Mouse (Mus musculus) urinary bladder, postnatal 14 days (tissue): ENCODE results near the gene Col16a1.
A peak's percentile ranks its signal among the peaks of the same experiment; 100 is the strongest.

ENCODE experiments used
- DNase-seq: peaks from one replicate; pipeline ENCODE4 v3.0.0; 2021; ENCODE audit warnings: low spot score

Col16a1 gene

DNA sequence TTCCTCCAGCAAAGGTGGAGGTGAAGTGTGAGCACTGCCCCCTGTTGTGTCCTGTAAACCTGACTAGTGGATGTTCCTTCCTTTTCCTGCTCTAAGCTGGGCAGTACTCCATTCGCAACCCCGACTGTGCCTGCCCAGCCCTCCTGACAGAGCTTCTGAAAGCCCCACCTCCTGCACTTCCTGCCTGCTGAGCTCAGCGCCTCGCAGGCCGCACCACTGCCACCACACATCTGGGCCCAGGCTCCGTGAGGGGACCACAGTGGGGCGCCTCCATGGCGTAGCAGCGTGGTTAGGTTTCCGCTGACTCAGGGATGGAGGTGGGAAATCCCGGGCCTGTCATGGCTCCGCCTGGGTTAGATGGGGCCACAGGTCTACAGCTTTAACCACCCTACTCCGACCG, 2.0 kb upstream of the Col16a1 start:
- peak; percentile 37 for DNase-seq

DNA sequence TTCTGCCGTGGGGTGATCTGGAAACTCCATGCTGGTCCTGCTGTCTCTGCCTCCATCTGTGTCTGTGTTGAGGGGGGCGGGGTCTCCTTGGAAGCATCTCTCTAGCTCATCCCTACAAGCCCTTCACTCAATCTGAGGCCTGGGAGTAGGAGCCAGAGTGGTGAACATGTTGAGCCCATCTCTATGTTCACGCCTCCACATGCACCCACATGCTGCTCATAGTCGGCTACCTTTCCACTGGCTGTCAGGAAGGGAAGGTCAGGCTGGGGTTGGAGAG, 501 bp downstream of the Col16a1 start:
- no peak for DNase-seq

DNA sequence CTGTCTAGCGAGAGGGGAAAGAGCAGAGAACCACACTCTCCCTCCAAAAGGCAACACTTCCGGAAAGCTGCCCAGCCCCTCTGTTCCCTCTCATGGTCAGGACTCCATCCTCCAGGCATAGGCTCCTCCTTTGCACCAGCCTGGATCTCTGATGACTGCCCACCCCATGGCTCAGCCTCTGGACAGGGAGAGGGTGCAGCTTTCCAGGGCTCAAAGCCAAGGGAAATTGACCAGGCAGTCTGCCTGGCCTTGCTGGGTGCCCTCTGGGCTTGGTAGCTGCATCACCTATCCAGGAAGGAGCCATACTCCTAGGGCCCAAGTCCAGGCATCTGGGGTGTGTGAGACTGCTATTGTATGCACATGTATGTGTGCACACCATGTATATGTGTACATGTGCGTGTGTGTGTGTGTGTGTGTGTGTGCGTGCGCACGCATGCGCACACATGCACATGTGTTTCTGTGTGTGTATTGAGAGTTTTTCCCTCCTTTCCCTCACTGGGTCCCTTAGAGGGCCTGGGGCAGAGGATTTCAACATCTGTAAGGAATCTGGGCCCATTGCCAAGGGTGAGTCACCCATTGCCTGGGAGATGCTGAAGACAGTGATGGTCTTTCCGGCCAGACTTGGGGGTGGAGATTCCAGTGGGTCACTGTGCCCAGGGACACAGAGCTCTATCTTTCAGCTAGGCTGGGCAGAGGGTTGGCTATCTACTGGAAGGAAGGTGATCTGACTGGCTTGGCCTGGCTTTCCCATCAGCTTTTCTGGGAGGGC, 2.6 kb downstream of the Col16a1 start:
- DNase-seq, result peak; percentile 92

- no peak for DNase-seq
Observed at GRCm38 (mm10) chr4:130052283-130052682, 4.6 kb downstream of the Col16a1 start.

- DNase-seq, result no peak
Observed at GRCm38 (mm10) chr4:130053111-130053510, 5.5 kb downstream of the Col16a1 start.

DNA sequence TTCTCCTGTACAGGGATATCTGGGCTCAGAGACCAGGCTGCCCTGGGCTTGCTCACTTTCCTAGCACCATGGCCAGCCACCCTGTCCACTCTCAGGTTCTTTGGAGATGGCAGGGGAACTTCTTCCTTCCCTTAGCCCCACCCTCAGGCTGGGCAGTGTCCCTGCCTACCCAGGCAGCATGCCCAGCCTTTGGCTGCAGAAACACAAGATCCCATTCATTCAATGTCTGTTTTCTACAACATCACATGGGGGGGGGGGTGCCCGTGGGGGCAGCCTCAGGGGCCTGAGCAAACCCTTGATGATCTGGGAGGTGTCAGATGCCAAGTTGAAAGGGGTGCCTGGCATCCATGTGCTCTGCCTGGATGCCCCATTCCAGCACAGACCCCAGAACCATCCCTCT, 7.1 kb downstream of the Col16a1 start:
- no peak for DNase-seq

DNA sequence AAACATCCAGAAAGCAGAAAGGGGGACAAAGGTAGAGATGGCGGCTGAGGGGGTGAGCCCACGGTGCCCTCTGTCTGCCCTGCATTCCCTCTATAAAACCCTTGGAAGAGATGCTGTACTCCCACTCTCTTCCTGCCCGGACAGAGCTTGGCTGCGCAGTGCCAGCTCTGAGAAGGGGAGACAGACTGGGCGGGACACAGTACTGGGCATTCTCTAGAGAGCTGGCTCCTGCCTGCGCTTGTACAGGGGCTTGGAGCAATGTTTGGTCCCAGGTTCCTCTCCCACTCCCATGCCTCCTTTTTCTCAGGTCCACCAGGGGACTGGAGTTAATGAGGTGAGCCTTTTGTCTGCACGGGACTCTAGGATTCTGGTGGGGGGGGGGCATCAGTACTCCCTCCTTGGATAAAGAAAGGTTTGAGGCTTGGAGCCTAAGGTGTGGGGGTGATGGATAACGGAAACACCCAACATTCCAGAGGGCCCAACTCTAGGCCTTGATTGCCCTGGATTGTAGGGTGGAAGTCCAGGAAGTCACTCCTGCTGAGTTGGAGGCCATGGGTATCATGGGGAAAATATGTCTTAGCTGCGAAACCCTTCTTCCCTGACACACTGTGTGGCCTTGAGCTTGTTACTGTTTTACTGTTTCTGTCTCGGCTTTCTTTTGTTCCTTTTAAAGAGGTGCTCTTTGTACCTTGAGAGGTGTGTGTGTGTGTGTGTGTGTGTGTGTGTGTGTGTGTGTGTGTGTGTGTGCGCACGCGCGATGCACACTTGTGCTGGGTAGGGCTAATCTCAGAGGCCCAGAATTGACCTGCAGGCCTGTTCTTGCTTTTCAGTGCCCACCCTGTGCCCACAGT, 7.7 kb downstream of the Col16a1 start:
- no peak for DNase-seq

DNA sequence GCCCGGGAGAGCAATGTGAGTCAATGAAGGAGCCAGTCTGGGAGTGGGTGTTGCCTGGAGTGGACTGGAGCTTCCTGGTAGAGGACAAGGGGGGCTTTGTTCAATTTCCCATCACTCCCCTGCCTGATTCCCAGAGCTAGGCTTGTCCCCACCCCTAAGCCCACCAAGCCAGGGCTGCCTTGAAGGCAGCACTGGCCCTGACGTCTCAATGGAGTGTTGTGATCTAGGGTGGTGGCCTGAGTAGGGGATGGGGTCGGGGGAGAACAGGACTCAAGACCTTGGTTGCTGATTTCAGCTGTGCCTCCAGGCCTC, 8.3 kb downstream of the Col16a1 start:
- DNase-seq, result no peak

- no peak for DNase-seq
Observed at GRCm38 (mm10) chr4:130056471-130056870, 8.8 kb downstream of the Col16a1 start.

GRCm38 (mm10) chr4:130060937-130061336, 13.3 kb downstream of the Col16a1 start:
- DNase-seq, result no peak

GRCm38 (mm10) chr4:130063191-130063590, 15.6 kb downstream of the Col16a1 start:
- no peak for DNase-seq

DNA sequence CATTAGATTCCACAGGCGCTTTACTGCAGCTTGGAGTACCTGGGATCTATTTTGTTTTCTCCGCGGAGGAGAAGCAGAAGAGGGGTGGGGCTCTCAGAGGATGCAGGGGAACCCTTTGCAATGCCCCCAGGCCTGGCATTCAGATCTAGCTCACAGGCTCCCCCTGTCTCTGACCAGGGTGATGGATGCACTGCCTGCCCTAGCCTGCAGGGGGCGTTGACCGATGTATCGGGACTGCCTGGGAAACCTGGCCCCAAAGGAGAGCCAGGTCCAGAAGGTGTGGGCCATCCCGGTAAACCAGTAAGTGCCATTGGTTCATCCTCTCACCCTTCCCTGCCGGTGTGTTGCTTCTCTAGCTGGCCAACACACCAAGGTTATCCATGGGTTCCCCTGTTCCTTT, 19.2 kb downstream of the Col16a1 start:
- DNase-seq, result no peak

GRCm38 (mm10) chr4:130070523-130070922, 22.9 kb downstream of the Col16a1 start:
- DNase-seq, result no peak

GRCm38 (mm10) chr4:130071758-130072157, 24.1 kb downstream of the Col16a1 start:
- no peak for DNase-seq

DNA sequence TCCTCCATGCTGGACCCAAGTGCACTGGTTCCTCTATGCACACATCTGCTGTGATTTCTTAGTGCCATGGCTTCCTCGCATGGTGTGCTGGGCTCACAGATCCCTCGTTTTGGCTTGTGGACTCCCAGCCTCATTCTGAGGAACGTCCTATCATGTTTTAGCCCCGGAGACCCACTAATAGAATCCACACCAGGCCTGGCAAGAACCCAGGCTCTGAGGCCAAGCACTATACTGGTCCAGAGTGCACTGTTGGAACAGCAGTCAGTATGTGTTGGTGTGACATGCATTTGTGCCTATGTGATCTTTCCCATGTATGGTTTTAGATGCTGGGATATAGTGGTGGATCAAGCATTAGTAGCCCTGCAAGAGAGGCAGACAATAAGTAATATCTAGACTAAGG, 25.7 kb downstream of the Col16a1 start:
- no peak for DNase-seq

- no peak for DNase-seq
Observed at GRCm38 (mm10) chr4:130074761-130075515, 27.3 kb downstream of the Col16a1 start.

DNA sequence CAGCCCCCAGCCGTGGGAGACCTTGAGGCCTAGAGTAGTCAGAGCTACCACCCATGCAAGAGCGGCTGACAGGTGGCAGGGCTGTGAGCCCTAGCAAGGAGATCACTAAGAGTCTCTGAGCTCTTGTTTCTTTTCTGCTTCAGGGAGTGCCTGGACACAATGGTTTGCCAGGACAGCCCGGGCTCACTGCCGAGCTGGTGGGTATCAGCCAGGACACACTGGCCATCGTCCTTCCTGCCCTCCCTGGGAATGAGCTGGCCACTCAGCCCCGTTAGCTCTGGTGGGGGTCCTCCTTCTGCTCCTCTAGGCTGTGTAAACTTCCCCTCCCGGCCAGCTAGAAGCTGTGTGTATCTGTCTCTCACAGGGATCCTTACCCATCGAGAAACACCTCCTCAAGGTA, 29.2 kb downstream of the Col16a1 start:
- no peak for DNase-seq

- DNase-seq, result no peak
Observed at GRCm38 (mm10) chr4:130078816-130079485, 31.3 kb downstream of the Col16a1 start.

DNA sequence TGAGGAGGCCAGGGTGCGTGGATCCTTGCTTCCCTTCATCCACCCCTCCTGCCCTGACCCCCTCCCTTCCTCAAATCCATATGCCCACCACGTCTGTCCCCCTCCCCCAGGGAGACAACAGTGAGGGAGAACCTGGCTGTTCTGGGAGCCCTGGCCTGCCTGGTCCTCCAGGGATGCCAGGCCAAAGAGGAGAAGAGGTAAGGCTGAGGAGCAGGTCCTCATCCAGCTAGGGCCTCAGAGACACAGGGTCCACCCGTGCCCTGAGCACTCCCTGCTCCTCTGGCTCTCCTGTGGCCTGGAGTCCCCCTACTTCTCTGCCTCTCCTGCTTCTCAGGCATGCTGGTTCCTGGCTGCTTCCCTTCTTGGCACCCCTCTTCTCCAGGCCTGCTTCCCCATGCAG, 31.9 kb downstream of the Col16a1 start:
- no peak for DNase-seq

GRCm38 (mm10) chr4:130081345-130082190, 33.9 kb downstream of the Col16a1 start:
- peak; percentile 66 for DNase-seq

DNA sequence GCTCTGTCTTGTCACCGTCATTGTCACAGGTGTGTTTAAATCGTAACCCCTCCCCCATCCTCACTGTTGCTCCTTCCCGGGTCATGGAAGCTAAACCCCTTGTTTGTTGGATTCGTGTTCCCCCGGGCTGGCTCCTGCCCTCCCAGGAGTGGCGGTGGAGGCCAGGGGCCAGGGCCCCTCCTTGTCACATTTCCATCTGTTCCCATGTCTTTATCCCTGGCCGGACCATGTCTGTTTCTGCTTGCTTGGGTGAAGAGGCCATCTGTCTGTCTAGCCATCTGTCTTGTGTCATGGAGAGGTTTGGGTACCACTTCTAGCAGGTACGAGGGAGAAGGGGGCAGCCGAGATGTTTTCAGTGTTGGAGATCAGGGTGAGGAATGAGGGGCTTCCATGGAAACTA, 34.6 kb downstream of the Col16a1 start:
- no peak for DNase-seq
